Mouse (Mus musculus) hindbrain, embryonic 13.5 days (tissue): ENCODE measurements around the gene Myh7b. TPM values are rescaled to one million over a fixed set of nuclear protein-coding genes. Genes with fewer than 3 reads are reported as not detected.

Source experiments
- ATAC-seq: fragments of 200-750 bp; cut with Nextera tagmentation; 2 replicates; pipeline ENCODE4 v1.8.0; 2017; ENCODE audit warnings: moderate TSS enrichment; ENCODE audit not compliant: low FRiP score
- H3K27ac ChIP-seq: fragments of 300-500 bp; sonication (generic); 2 replicates; pipeline ENCODE4 v1.5.1; 2015; ENCODE audit warnings: inconsistent platforms, mild to moderate bottlenecking, moderate library complexity
- H3K27me3 ChIP-seq: fragments of 300-500 bp; sonication (generic); 2 replicates; pipeline ENCODE4 v1.6.1; 2015; ENCODE audit warnings: mild to moderate bottlenecking, inconsistent platforms
- H3K36me3 ChIP-seq: fragments of 300-500 bp; sonication (generic); 2 replicates; pipeline ENCODE4 v1.6.1; 2015; ENCODE audit warnings: mild to moderate bottlenecking, inconsistent platforms
- H3K4me1 ChIP-seq: fragments of 300-500 bp; sonication (generic); replicated peaks from 2 replicates; pipeline ENCODE4 v1.6.1; 2015; ENCODE audit warnings: inconsistent platforms
- H3K4me2 ChIP-seq: fragments of 300-500 bp; sonication (generic); 2 replicates; pipeline ENCODE4 v1.6.1; 2015; ENCODE audit warnings: inconsistent platforms, mild to moderate bottlenecking, moderate library complexity
- H3K4me3 ChIP-seq: fragments of 300-500 bp; sonication (generic); 2 replicates; pipeline ENCODE4 v1.5.1; 2015; ENCODE audit warnings: mild to moderate bottlenecking, inconsistent platforms
- H3K9ac ChIP-seq: fragments of 300-500 bp; sonication (generic); 2 replicates; pipeline ENCODE4 v1.6.1; 2015; ENCODE audit warnings: mild to moderate bottlenecking, inconsistent platforms
- H3K9me3 ChIP-seq: fragments of 300-500 bp; sonication (generic); 2 replicates; pipeline ENCODE4 v1.6.1; 2016; ENCODE audit warnings: inconsistent platforms
- WGBS: fragments of 180-500 bp; shearing (Covaris S2); methylation state at CpG from one replicate; pipeline ENCODE4 v1.1.7; 2015; 5-methylcytosine and 5-hydroxymethylcytosine counted together
- polyA plus RNA-seq: library from polyadenylated mRNA; unstranded; fragments of >200 nt; fragmentation: Nextera tagmentation; extraction: Ambion mirVana; gene quantifications from 2 replicates; pipeline ENCODE4 v1.2.1, GENCODE M21; 2015

The Myh7b gene
- 0.82 and 0.88 TPM in 2 replicates for polyA plus RNA-seq

- no peaks in the 10 kb centered on the region for H3K36me3 ChIP-seq
- ATAC-seq: no peak
- no peak within 1 kb of the TSS for H3K4me2 ChIP-seq
- 0 out of 2 replicates have a peak, but pooled peaks cover 14% of the 10 kb centered on the region for H3K27me3 ChIP-seq
- no peak within 1 kb of the TSS for H3K9ac ChIP-seq
- no peak within 1 kb of the TSS for H3K4me3 ChIP-seq
- H3K4me1 ChIP-seq: peaks cover 8% of the 10 kb centered on the region
- no peak within 1 kb of the TSS for H3K27ac ChIP-seq
- H3K9me3 ChIP-seq: no peaks in the 10 kb centered on the region
- 41% methylated on average over 4 of the region's 4 CpGs for WGBS
Observed at GRCm38 (mm10) chr2:155610978-155611377, at the start of gene Myh7b. TSS of gene Myh7b (plus strand) at chr2:155611212.

DNA sequence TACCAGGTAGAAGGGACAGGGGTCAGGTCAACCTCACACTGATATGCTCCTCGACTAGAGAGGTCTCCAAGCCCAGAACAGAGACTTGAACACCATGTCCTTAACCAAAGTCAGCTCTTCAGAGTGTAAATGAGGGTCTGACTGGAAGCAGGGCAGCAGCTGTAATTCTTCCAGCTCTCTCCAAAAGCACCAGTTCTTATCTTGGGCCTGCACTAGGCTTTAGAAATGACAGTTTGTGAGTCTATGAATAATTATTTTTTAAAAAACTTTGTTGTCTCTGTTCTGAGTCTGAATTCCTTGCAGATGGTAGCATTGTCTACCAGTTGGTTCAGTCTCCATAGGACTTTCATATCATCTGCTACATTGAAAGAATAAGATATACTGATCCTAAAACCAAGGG is 48.8 kb upstream of the Myh7b start:
- no peak for ATAC-seq
- Histone ChIP-seq H3K27me3 (no peaks in the 10 kb centered on the region), H3K9ac (no peak overlapping the region), H3K36me3 (peaks cover 58% of the 10 kb centered on the region), H3K9me3 (no peaks in the 10 kb centered on the region), H3K4me3 (no peak overlapping the region), H3K4me2 (no peak overlapping the region), H3K4me1 (no peaks in the 10 kb centered on the region), H3K27ac (no peak overlapping the region)
- 64% methylated on average over 1 of the region's 1 CpGs for WGBS

DNA sequence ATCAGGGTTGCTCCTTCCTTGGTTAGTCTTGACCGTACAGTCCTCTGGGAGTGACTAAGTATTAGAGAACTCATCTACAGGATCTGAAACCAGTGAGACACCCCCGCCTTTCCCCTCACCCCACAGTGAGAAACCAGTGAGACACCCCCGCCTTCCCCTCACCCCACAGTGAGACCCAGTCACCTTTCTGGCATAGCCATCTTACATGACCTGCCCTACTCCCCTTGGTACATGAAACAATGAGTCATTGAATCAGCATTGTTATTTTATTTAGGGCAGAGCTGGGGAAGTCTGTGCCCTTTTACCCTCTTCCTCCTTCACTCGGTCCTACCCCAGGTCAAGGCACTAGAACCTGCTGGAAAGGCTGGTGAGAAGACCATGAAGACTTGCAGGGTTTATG is 48.1 kb upstream of the Myh7b start:
- no peaks in the 10 kb centered on the region for H3K9me3 ChIP-seq
- H3K4me3 ChIP-seq: no peak overlapping the region
- no peak overlapping the region for H3K9ac ChIP-seq
- H3K4me1 ChIP-seq: no peaks in the 10 kb centered on the region
- no peaks in the 10 kb centered on the region for H3K27me3 ChIP-seq
- WGBS: 77% methylated on average over 4 of the region's 4 CpGs
- no peak overlapping the region for H3K4me2 ChIP-seq
- no peak overlapping the region for H3K27ac ChIP-seq
- peaks cover 63% of the 10 kb centered on the region for H3K36me3 ChIP-seq
- ATAC-seq: no peak

DNA sequence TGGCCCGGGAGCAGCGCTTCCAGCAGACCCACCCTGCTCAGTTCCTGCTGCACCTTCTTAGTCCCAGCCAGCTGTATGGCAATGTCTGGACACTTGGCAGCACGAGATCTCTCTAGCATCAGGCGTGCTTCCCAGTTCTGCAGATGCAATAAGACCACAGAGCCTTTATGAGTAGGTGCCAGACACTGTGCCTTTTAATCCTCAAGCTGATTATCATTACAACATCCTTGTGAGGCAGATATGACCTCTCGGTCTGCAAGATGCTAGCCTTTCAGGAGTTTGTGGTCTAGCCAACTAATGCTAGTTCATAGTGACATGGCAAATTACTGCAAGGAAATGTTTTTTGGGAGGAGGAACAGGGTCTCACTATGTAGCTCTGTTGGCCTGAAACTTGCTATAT is 43.3 kb upstream of the Myh7b start:
- no peak for ATAC-seq
- H3K4me3 ChIP-seq: no peak overlapping the region
- no peak overlapping the region for H3K27ac ChIP-seq
- no peak overlapping the region for H3K4me2 ChIP-seq
- no peak overlapping the region for H3K9ac ChIP-seq
- WGBS: 89% methylated on average over 5 of the region's 5 CpGs
- H3K4me1 ChIP-seq: no peaks in the 10 kb centered on the region
- H3K9me3 ChIP-seq: no peaks in the 10 kb centered on the region
- peaks cover 25% of the 10 kb centered on the region for H3K36me3 ChIP-seq
- no peaks in the 10 kb centered on the region for H3K27me3 ChIP-seq

DNA sequence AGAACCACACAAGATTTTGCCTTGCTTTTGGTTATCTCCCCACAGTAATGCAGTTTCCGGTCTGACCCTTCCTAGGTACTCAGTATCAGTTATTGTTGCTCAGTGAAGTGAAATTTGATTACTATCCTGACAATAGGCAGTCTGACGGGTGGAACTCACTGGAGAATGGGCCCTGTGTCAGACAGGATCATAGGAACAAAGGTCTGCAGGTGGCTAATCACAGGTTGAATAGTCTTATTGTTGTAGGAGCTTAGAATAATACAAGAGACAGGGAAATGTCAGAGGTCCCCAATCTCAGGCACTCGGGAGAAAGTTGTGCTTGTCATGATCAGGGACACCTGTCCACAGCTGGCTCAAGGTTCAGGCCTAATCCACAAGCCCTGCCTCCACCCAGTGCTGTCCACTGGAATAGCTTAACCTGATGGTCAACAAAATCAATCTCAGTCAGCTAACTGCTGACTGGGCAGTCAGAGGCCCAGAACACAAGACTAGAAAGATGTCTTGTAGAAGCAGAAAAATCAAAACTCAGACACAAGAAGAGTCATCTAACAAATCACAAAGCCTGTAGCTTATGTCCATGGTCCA is 41.7 kb upstream of the Myh7b start:
- Histone ChIP-seq H3K27ac (no peak overlapping the region), H3K9ac (no peak overlapping the region), H3K27me3 (no peaks in the 10 kb centered on the region), H3K4me3 (no peak overlapping the region), H3K4me1 (no peaks in the 10 kb centered on the region), H3K9me3 (no peaks in the 10 kb centered on the region), H3K36me3 (peaks cover 18% of the 10 kb centered on the region; the same call in 1 of the 2 replicates), H3K4me2 (no peak overlapping the region)
- WGBS: 12% methylated on average over 3 of the region's 3 CpGs
- ATAC-seq: no peak

GRCm38 (mm10) chr2:155573001-155573400 is 38.0 kb upstream of the Myh7b start:
- Histone ChIP-seq H3K4me1 (no peaks in the 10 kb centered on the region), H3K27me3 (no peaks in the 10 kb centered on the region), H3K4me3 (no peak overlapping the region), H3K4me2 (no peak overlapping the region), H3K9me3 (no peaks in the 10 kb centered on the region), H3K9ac (no peak overlapping the region), H3K36me3 (peaks cover 30% of the 10 kb centered on the region), H3K27ac (no peak overlapping the region)
- 93% methylated on average over 9 of the region's 9 CpGs for WGBS
- no peak for ATAC-seq

- WGBS: 95% methylated on average over 7 of the region's 7 CpGs
- H3K4me2 ChIP-seq: no peak overlapping the region
- H3K9me3 ChIP-seq: no peaks in the 10 kb centered on the region
- H3K27ac ChIP-seq: no peak overlapping the region
- H3K4me1 ChIP-seq: no peaks in the 10 kb centered on the region
- ATAC-seq: no peak
- no peaks in the 10 kb centered on the region for H3K27me3 ChIP-seq
- no peak overlapping the region for H3K9ac ChIP-seq
- H3K4me3 ChIP-seq: no peak overlapping the region
- H3K36me3 ChIP-seq: peaks cover 32% of the 10 kb centered on the region
Observed at GRCm38 (mm10) chr2:155573996-155574395, 37.0 kb upstream of the Myh7b start.

- Histone ChIP-seq H3K36me3 (peaks cover 32% of the 10 kb centered on the region), H3K9ac (no peak overlapping the region), H3K4me2 (no peak overlapping the region), H3K27ac (no peak overlapping the region), H3K4me3 (no peak overlapping the region), H3K4me1 (no peaks in the 10 kb centered on the region), H3K27me3 (no peaks in the 10 kb centered on the region), H3K9me3 (no peaks in the 10 kb centered on the region)
- 91% methylated on average over 4 of the region's 4 CpGs for WGBS
- ATAC-seq: no peak
Observed at GRCm38 (mm10) chr2:155574700-155575099, 36.3 kb upstream of the Myh7b start.

- no peak for ATAC-seq
- H3K9ac ChIP-seq: no peak overlapping the region
- no peaks in the 10 kb centered on the region for H3K27me3 ChIP-seq
- H3K4me3 ChIP-seq: no peak overlapping the region
- no peak overlapping the region for H3K27ac ChIP-seq
- peaks cover 32% of the 10 kb centered on the region for H3K36me3 ChIP-seq
- 87% methylated on average over 9 of the region's 9 CpGs for WGBS
- no peaks in the 10 kb centered on the region for H3K9me3 ChIP-seq
- no peaks in the 10 kb centered on the region for H3K4me1 ChIP-seq
- no peak overlapping the region for H3K4me2 ChIP-seq
Observed at GRCm38 (mm10) chr2:155576656-155577055, 34.4 kb upstream of the Myh7b start.

DNA sequence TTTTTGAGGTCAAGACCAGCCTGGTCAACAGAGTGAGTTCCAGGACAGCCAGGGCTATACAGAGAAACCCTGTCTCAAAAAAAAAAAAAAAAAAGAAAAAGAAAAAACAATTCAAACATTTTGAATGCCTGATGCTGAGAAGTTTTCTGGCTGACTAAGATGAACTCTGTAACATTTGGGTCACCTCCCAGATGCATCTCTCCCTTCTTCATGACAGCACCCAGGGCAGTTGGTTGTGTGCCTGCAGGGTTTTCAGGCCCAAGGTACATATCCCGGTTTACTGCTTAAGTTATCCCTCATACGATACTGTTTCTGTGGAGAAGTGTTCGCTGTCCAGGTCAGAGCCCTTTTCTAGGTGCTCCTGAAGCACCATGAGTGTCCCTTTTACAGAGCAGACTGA is 30.7 kb upstream of the Myh7b start:
- no peak for ATAC-seq
- no peak overlapping the region for H3K27ac ChIP-seq
- WGBS: 92% methylated on average over 3 of the region's 3 CpGs
- no peak overlapping the region for H3K4me2 ChIP-seq
- no peaks in the 10 kb centered on the region for H3K9me3 ChIP-seq
- peaks cover 26% of the 10 kb centered on the region for H3K36me3 ChIP-seq
- no peak overlapping the region for H3K4me3 ChIP-seq
- H3K4me1 ChIP-seq: no peaks in the 10 kb centered on the region
- no peak overlapping the region for H3K9ac ChIP-seq
- no peaks in the 10 kb centered on the region for H3K27me3 ChIP-seq

- H3K27me3 ChIP-seq: no peaks in the 10 kb centered on the region
- no peak overlapping the region for H3K27ac ChIP-seq
- H3K9me3 ChIP-seq: no peaks in the 10 kb centered on the region
- H3K4me3 ChIP-seq: no peak overlapping the region
- H3K4me2 ChIP-seq: no peak overlapping the region
- no peak for ATAC-seq
- WGBS: 76% methylated on average over 4 of the region's 4 CpGs
- H3K36me3 ChIP-seq: peaks cover 8% of the 10 kb centered on the region; the same call in 1 of the 2 replicates
- H3K9ac ChIP-seq: no peak overlapping the region
- no peaks in the 10 kb centered on the region for H3K4me1 ChIP-seq
Observed at GRCm38 (mm10) chr2:155582384-155582995, 28.5 kb upstream of the Myh7b start.

DNA sequence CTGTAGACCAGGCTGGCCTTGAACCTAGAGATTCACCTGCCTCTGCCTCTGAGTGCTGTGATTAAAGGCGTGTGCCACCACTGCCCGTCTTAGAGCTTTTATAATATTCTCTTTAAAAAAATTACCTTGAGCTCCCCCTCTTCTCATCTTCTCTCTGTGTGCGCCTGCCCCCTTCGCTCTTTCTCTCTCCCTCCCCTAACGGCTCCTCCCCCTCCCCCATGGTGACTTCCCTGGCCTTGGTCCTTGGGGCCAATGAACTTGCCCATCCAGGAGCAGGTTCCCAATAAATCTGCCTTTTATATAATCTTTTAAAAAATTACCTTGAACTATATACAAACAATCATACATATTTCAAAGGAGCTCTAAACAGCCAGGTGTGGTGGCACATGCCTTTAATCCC is 28.0 kb upstream of the Myh7b start:
- Histone ChIP-seq H3K36me3 (peaks cover 3% of the 10 kb centered on the region; the same call in 1 of the 2 replicates), H3K4me3 (no peak overlapping the region), H3K9me3 (no peaks in the 10 kb centered on the region), H3K9ac (no peak overlapping the region), H3K4me2 (no peak overlapping the region), H3K4me1 (no peaks in the 10 kb centered on the region), H3K27ac (no peak overlapping the region), H3K27me3 (no peaks in the 10 kb centered on the region)
- ATAC-seq: no peak
- 85% methylated on average over 5 of the region's 5 CpGs for WGBS

DNA sequence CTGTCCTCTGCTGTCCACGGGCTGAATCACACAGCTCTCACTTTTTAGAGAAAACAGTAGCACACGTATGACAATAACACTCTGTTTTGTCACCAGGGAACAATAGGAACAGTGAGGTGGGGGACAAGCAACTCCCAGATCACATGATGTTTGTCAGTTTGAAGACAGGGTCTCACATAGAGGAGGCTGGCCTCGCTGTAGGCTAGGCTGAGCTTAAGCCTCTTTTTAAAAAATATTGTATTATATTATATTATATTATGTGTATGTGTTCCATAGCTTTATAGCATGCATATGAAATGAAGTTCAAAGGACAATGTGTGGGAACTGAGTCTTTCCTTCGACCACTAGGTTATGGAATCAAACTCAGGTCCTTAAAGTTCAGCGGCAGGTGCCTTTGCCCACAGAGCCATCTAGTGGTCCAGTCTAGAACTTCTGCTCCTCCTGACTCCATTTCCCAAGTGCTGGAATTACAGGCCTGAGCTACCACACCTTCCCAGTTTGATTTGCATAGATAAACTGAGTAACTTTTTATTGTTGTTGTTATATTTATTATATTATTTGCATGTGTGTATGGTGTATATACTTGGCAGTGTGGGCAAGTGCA is 27.0 kb upstream of the Myh7b start:
- Histone ChIP-seq H3K4me3 (no peak overlapping the region), H3K27me3 (no peaks in the 10 kb centered on the region), H3K4me2 (no peak overlapping the region), H3K9ac (no peak overlapping the region), H3K27ac (no peak overlapping the region), H3K4me1 (no peaks in the 10 kb centered on the region), H3K9me3 (no peaks in the 10 kb centered on the region), H3K36me3 (no peaks in the 10 kb centered on the region)
- no peak for ATAC-seq
- WGBS: 36% methylated on average over 5 of the region's 5 CpGs
